Mouse (Mus musculus) R1 (cell line): Measurements from ENCODE around the gene Sectm1b.
"Not testable (repeated sequence)": the region's sequence is repeated elsewhere in the genome, so short reads cannot be mapped to it uniquely, and the experiment has no call there.

Experiments used
- DNase-seq: peaks from one replicate; pipeline ENCODE4 v3.0.0-alpha.2; 2018; ENCODE audit warnings: low read depth, low spot score

Sectm1b gene

DNA sequence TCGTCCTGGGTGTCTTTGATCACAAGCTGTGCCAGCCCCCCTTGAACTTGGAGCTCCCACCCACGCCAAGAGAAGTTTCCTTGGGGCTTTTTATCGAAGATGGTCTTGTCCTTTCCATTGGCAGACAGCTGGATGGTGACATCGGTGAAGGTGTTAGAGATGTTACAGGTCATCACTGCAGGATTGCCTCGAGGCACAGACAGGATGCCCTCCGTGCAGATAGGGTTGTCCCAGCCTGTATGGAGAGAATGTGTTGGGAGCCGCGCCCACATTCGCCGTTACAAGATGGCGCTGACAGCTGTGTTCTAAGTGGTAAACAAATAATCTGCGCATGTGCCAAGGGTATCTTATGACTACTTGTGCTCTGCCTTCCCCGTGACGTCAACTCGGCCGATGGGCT lies 6.3 kb upstream of the Sectm1b start:
- DNase-seq, result not testable (repeated sequence)

DNA sequence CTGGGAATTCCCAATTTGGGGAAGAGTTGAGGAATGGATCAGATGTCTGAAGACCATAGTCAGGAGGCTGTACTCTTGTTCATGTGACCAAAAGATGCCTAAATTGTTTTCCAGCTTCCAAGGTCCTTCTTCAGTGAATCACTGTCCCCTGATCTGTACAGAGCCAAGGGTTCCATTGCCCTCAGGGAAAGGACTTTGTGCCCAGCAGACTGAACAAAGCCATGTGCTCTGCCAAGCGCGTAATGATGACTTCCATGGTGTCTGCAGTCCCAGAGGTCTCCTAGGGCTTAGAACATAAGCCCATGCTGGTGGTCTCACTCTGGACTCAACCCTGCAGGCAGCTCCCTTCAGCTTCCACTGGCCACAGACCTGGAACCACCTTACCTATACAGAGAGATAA lies 4.5 kb upstream of the Sectm1b start:
- DNase-seq, result no peak

DNA sequence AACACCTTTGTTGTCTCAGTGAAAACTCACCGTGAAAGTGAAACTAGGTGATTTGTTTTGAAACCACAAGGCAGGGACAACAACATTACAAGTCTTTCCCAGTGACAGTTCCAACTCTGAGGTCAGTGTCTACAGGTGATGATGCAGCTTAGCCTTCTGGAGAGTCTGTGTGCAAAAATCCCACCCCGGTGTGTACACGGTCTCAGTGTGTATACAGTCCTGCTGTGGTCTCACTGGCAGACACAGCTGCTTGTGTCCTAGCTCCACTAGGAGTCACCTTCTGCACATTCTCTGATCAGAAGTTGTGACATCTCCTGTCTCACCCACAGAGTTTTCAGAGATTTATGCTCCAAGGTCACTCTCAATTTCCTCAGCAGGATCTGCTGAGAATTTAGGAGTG lies 828 bp upstream of the Sectm1b start:
- DNase-seq, result no peak

DNA sequence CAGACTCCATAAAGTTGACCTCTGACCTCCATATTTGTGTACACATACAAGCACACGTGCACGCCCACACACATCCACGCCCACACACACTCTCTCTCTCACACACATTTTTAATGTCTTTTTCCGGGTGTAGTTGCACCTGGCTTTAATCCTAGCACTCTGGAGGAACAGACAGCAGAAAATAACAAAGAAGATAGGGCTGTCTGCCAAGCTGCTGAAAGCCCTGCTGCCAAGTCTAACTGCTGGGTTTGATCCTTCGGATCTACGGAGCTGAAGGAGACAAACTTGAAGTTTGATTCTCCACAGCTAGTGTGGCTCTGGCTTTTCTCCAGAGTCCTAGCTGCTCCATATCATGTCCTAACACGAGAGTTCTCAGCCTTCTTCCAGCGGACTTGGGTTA lies 1.8 kb downstream of the Sectm1b start:
- no peak for DNase-seq

DNA sequence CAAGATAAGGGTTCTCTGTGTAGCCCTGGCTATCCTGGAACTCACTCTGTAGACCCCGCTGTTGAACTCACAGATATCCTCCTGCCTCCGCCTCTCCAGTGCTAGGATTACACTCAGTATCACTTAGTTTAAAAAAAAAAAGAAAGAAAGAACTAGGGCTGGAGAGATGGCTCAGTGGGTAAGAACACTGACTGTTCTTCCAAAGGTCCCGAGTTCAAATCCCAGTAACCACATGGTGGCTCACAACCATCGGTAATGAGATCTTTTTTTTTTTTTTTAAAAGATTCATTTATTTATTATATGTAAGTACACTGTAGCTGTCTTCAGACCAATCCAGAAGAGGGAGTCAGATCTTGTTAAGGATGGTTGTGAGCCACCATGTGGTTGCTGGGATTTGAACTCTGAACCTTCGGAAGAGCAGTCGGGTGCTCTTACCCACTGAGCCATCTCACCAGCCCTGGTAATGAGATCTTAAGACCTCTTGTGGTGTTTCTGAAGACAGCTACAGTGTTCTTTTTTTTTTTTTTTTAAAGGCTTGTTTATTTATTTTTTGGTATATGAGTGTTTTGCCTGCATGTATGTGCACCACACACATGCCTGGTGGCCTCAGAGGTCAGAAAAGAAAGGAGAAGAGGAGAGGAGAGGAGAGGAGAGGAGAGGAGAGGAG lies 2.8 kb downstream of the Sectm1b start:
- DNase-seq, result not testable (repeated sequence)

DNA sequence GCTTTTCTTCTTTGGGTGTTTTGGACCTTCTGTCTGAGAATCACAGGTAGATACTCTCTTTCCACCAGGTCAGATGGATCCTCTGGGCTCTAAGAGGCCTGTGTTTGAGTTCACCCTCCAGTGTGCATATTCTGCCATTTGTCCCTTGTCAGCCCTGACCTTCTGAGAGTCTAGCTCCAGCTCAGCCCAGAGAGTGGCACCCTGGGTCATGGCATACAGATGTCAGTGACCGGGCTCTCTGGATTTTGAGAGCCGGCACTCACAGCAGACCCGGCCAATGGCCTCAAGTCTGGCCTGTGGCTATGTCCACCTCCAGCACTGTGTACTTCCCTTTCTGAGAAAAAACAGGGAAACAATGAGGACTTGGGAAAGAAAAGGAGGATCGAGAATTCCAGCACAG lies 3.9 kb downstream of the Sectm1b start:
- no peak for DNase-seq

DNA sequence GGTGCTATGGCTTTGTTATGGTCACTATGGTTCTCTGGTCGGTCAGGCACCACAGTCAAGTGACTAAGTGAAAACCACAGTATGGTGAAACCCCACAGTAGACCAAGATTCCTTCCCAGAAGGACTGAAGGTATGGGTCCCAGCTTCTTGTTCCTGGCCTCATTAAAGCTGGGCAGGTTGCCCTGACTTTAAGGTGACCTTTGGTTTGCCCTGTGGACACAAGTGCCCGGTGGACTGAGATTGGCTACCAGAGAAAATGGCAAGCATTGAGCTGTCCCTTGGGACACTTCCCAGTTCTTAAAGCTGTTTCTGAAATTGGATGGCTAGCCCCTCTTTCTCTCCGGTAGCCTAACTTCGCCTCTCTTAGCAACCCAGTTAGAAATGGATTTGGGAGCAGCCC lies 4.4 kb downstream of the Sectm1b start:
- DNase-seq, result no peak

DNA sequence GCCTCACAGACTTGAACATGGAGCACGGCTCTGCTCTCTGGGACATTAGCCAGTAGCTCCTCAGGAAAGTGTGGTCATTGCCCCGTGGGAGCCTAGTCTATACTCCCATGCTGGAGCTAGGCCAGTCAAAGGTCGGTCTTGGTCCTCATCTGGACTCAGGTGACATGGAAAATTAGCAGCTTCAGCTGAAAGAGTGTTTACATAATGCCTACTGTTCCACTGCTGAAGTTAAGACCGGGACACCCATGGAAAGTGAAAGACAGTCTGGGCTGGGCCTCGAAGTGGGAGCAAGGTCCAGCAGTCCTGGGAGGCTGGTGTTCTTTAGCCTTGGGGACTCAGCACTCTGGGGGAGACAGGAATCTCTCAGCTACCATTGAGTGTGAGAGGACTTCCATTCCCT lies 5.2 kb downstream of the Sectm1b start:
- DNase-seq, result no peak

DNA sequence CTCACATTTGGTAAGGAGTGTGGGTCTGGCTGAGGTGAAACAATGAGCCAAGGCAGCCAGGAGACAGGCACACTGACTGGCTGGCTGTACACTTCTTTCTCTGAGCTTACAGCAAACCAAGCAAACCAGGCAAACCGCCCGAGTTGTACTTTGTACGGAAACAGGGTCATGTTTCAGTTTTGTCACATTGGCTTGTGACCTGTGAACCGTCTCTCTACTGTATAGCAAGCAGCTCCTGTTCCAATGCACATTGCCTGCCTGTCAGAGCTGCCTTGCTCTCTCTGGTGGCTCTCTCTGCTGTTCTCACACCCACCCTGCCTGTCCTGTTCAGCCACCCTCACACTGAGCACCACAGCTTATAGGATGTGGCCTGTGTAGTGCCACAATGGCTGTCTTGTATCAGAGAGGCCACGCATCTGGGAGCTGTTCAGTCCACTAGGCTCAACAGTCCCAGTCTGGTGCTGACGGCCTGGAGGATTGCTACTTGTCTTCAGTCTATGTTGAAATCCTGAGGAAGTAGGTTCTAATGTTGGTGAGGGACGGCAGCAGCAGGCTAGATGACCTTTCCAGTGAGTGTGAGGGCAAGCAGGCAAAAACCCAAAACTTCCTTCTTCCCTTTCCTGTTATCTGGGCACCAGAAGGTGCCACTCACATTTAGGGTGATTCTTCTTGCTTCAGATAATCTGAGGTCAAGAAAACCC lies 6.7 kb downstream of the Sectm1b start:
- no peak for DNase-seq

DNA sequence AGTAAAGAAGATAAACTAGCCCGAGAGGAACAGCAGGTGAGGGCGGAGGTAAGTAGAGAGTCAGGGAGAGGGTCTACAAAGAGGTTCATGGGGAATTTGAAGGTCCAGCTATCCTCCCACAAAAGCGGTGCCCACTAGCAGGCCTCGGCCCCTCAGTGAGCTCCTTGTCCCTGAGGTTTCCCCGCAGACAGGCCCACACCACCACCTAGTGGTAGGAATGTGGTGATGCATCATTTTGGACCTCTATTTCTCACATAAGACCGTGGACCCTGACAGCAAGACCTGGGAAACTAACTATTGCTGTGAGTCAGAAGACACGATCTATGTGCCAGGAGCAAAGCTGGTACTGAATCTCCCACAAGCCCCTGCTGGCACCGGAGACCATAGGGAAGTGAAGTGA lies 9.8 kb downstream of the Sectm1b start:
- peak; percentile 85 for DNase-seq

DNA sequence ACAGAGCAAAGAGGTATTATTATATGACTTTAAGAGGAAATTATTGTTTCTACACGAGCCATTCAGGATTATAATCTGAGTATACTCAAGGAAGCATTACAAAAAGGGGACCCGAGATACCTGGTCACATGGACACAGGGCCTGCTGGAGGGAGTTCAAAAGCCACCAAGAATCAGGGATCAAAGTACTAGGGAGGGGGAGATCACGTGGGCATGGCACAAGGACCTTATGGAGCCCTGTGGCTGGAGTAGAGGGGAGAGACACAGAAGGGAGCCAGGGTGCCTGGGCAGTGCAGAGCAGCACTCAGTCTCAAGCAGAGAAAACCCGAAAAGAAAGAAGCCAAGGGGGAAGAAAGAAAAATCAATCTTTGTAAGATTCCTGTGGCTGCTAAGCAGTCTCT lies 11.0 kb downstream of the Sectm1b start:
- no peak for DNase-seq

DNA sequence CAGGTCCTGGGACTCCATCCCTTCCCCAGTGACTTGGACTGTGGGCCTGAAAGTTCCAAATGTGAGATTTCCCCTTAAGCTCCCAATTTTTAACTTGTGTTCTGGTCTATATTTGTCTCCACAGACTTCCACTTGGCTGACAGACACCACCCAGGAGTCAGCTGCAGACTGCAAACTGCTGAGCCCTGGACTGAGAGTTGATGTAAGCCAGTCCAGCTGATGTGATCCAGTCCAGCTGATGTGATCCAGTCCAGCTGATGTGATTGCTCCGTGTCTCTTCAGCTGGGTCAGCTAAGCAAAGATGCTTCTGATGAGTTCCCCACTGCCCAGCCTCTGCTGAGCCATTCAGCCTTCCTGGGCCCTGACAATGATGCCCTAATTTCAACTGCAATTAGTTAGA lies 11.6 kb downstream of the Sectm1b start:
- DNase-seq, result no peak

DNA sequence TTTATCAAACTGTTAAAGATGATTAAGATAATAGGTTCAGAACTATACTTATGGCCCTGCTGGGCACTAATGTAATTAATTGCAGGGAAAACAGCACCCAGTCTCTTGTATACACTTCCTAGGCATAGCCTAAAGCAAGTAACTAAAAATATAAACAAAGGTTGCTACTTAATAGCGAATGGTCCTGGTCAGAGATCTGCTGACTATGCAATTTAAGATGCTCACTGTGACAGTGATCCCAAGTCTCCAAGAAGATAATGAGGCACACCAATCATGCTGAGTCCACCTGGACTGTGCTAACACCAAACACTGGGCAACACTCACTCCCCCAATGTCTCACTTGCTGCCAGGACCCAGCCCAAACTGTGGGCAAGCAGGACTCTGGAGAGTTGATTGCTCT lies 13.5 kb downstream of the Sectm1b start:
- no peak for DNase-seq

DNA sequence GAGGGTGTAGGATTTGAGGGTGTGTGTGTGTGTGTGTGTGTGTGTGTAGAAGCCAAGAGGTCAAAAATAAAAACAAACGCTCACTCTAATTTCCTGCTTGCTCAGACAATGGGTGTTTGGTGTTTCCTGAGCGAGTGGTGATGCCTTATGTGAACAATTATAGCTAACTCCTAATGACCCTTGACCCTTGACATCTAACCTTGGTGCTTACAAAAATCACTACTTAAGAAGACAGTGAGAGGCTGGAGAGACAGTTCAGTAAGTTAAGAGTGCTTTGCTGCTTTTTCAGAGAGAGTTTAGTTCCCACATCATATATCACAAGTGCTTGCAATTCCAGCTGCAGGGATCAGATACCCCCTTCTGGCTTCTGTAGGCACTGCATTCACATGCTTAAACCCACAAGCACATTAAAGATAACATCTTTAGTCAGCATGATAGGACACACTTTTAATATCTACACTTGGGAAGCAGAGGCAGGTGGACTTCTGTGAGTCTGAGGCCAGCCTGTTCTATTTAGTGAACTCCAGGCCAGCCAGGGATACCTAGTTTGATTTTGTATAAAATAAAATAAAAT lies 15.5 kb downstream of the Sectm1b start:
- DNase-seq, result peak; percentile 50

DNA sequence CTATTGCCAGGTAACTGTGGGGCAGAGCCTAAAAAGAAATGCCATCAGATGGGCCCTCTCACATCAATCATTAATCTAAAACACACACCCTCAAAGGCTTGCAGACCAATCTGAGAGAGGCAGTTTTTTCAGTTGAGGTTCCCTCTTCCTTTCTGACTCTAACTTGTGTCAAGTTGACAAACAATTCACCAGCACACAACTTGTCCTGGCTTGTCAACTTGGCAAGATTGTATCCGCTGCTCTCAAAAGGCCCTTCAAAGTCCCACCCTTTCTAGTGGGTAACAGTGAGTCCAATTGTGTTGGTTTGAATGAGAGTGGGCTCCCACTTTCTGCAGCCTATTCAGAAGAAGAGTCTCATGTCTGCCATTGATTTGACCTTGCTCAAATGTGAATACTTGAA lies 18.1 kb downstream of the Sectm1b start:
- DNase-seq, result no peak

DNA sequence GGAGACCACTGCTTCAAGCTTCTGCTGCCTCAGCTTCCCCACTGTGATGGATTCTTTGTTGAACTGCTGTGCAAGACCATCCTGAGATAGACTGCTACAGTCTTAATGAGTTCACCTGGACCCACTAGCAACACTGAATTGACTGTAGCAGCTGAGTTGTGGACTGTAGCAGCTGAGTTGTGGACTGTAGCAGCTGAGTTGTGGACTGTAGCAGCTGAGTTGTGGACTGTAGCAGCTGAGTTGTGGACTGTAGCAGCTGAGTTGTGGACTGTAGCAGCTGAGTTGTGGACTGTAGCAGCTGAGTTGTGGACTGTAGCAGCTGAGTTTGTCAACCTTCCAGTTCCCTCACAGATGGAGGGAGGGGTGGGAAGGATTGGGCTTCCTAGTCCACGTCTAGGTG lies 20.3 kb downstream of the Sectm1b start:
- DNase-seq, result not testable (repeated sequence)

DNA sequence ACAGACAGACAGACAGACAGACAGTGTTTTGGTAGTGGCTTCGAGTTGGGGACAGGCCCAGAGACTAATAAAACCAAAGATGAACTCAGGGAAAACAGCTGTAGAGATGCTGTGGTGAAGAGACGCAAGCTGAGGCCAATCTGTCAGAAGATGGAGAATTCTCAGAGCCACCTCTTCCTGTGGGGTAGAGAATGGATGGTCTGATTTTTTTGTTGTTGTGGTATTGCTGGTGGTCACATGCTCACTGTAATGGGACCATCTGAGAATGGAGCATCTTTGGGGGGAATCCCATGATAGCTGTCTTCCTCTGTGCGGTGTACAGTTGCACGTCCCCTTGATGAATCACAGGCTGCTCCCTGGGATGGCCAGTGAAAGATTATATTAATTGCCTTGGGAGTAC lies 20.9 kb downstream of the Sectm1b start:
- DNase-seq, result no peak

DNA sequence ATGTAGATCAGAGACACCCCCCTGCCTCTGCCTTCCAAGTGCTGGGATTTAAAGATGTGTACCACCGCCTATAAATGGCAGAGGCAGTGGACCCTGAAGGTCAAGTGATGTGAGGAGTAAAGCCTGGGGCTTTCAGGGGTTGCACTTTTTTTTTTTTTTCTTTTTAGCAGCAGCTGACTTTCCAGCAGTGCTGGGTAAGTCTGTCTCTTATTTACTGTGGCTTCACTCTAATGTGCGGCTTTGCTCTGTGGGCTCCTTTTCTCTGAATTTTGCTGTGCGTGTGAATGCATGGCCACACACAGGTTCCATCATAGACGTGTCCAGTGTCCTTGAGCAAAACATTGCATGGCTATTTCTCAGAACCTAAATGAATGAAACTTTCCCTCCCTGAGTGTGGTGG lies 21.7 kb downstream of the Sectm1b start:
- DNase-seq, result no peak

DNA sequence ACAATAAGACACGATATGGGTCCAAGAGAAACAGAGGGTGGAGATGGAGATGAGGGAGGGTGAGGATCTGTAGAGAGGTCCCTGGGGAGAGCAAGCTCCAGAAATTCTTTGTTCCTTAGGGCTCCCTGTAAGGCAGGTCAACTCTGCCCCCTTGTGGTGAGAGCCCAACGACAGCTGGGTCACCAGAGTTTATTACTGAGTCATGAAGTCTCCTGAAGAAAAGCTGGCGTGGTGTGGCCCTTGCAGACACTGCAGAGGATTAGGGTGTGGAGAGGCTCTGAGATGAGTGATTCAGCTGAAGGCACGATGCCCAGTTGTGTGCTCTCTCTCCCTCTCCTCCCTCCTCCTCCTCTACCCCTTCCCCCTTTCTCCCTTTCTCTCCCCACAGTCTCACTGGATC lies 22.2 kb downstream of the Sectm1b start:
- DNase-seq, result peak; percentile 84

DNA sequence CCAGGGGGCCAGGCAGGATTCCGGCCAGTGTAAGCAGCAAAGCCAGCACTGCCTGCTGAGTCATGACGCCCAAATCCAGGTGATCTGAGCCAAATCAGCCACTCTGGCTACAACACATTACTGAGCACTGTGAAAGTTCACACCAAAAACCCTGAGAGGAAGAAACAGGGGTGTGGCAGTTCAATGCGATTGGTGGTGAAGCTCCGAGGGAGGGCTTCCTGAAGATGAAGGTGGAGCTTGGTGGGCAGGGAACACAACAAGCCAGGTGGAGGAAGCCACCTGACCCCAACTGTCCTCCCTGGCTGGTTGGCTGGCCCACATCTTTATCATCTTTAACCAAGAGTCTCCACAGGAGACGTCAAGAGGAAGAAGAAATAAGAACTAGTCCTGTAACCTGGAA lies 24.1 kb downstream of the Sectm1b start, which contains the start of gene Cd7:
Cd7 (minus strand) TSS at position 117 of the 400 bp plus-strand sequence.
- DNase-seq, result no peak

DNA sequence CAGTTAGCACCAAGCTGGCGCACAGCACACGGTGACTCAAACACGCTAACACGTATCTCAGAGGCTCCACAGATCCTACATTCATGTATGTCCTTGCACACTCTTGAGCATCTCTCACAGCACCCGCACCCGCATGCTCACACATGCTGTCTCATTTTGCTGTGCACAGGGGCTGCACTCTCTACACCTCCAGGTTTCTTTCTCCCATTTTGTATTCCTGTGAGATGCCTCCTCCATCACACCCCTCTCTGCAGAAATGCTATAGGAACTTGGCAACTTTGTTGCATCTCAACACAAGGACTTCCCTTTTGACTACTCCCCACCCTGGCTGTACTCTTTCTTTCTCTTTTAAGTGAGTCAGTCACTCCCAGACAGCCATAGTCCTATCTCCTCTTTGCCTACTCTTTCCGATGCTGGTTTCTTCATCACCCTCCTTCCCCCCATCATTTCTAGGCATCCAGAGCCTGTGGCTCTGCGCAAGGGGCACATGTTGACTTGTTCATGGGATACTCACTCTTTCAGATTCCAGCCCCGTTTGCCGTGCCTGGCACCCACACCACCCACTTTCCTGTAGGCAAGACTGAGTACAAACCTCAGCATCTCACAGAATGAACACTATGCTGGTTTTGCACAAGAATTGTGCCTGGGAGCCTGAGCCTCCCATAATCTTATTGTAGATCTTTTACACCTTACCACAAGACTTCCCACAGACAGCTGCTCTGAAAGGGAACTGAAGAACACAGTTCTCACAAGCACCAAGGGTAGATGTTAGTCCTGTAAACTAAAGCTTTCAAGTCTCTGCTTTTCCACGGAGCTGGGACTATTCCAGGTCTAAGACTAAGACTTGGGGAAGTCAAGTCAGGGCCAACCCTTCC lies 24.8 kb downstream of the Sectm1b start:
- no peak for DNase-seq

DNA sequence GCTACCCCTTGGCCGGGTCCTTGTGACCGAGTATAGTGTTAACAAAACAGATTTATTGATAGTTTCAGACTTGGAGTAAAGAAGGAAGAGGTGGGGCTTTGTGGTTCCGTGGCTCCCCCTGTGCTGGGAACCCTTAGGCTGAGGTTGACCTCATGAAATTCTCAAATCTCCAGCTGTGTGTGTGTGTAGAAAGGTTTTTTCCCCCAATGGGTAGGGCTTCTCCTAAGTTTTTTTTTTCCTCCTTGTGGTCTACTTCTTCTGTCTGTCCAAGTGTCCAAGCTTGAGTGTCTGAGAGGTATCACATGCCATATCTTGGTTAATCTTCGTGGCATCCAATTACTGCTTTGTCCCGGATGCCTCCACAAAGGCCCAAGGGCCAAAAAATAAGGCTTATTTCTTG lies 30.3 kb downstream of the Sectm1b start:
- no peak for DNase-seq
